Mouse (Mus musculus): ENCODE results near the gene Vstm2a.
A peak's percentile ranks its signal among the peaks of the same experiment; 100 is the strongest.

The Vstm2a gene

DNA sequence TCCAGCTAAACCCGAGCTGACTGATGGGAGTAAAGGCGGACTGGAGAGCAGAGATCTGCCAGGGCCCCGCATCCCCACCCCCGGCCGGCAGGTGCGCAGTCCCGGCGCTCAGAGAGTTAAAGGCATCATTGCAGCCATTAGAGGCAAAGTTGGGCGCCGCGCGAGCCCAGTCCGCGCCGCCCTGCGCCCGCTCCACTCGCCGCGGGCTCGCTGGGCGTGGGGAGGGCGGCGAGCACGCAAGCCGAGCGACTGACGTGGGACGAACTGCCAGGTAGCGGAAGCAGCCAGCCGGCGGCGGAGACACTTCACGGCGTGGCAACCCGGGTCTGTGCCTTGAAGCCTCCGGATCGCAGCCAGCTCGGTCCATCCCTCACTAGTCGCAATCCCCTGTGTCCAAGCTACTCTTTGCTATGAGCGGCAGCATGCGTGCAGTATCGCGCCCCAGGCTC lies at the start of gene Vstm2a:
TSS of gene Vstm2a (plus strand) at position 252 of the 449 bp plus-strand sequence.
- peak; percentile 55 for DNase-seq

DNA sequence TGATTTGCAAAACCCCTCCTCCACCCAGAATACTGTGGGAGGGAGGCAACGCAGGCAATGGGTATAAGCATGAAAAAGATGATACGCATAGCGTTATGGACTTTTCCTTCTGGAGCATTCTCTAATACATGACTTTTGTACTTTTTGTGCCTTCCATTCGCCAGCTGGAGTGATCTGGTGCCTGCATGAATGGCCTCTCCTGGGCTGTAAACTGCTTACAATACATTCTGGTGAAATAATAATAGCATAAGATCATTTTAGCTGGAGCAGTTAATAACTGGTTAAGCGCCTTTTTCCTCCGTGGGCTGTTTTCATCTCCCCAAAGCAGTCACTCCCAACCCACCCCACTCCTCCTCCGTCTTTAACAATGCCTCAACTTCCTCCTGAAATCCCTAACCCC lies 513 bp upstream of the Vstm2a start:
- DNase-seq = no peak

- DNase-seq = no peak
These were observed 776 bp downstream of the Vstm2a start for GRCm38 (mm10) chr11:16258300-16258699.

GRCm38 (mm10) chr11:16259876-16260275 lies 2.4 kb downstream of the Vstm2a start:
- DNase-seq = no peak

- DNase-seq = peak; percentile 49
These were observed 3.4 kb downstream of the Vstm2a start for GRCm38 (mm10) chr11:16260764-16261578.

GRCm38 (mm10) chr11:16268396-16268795 lies 10.9 kb downstream of the Vstm2a start:
- no peak for DNase-seq

DNA sequence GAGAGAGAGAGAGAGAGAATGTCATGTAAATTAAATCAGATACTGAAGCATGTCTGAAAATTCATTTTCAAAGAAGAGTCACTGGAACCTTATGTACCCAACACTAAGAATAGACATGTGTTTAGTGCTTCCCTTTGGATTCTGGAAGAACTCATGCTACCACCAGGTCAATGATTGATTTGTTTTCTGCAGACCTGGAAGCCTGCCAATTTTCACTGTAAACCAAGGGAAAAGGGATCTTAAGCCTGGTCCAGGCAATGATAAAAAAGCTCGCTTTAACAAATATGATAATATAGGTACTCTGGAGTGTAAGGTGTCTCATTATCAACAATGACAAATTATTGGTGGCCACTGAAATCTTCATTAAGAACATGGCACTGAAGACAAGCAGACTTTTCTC lies 32.9 kb downstream of the Vstm2a start:
- DNase-seq = no peak

DNA sequence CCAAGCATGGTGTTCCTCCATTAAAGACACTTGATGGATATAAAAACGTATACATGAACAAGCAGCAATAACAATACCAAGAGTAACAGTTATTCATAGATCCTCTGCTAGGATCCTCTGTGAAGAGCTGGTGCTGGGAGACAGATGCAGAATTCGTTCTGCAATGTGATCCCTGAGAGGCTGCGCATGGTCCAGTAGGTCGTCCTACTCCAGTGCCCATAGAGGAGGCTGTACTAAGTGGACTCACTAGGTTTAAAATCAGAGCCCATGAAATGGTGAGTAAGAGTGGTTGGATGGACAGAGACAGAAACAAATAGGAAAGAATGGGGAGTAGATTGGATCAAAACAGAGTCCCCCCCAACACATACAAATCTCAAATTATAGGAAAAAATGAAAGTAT lies 35.4 kb downstream of the Vstm2a start:
- DNase-seq = no peak

DNA sequence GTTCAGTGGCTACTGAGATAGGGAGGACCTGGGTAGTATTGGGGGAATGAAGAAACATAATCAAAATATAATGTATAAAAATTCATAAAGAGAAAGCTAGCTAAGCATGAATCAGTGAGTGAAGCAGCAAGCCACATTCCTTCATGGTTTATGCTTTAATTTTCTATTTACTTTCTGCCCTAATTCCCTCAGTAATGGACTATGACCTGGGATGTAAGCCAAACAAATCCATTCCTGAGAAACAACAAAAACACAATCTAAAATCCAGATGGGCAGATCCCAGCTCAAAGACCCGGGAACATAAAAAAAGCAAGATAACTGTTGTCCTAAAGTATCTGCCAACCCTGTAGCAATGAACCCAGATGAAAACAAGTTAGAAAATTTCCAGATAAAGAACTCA lies 39.0 kb downstream of the Vstm2a start:
- DNase-seq = no peak

DNA sequence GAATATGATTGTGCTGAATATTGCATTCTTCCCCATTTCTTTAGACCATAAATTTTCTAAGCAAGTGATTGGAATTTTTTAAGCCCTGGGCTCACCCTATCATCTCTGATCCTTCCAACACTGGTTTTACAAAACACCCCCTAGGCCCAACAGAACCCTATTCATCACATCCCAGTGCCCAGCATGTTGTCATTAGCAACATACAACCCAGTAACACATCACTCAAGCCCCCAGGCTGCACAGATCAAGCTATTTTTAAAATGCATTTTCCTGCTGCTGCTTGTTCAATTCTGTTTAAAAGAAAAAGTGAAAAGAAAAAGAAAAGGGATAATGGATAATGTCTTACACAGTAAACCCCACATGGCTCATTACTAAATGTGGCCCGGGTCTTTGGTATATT lies 42.0 kb downstream of the Vstm2a start:
- no peak for DNase-seq

DNA sequence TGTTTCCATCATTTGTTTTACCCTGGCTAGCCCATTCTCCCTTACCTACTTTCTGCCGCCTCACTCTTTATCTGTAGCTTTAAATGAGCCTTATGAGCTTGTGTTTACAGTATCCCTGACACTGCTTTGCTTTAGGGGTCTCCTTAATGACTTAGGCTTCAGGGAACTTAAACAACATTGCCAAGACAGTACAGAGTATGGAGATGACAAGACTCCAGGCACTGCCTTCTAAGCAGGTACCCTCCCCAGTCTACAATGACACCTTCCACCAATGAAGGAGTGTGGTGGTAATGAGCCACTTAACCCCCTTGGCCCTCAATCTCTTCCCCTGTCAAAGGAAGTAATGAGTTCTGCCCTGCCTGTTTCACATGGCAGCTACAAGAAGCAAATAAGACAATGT lies 42.4 kb downstream of the Vstm2a start:
- DNase-seq = no peak

DNA sequence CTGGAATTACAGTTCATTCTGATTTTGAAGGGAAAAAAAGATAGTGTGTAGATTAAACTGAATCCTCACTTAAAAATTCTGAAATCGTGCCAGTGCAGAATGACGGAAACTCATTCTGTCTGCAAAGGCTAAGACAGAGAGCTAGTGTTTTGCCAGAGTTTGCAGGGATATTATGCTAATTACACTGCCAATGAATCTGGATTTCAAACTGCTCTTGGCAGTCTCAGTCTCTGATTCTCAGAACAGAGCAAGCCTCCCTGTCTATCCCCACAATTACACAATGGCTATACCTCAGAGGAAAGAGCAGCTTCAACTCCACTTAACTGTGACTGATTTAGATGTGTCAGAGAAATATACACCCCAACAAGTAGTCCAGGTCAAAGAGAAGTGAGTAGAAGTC lies 43.2 kb downstream of the Vstm2a start:
- no peak for DNase-seq

- DNase-seq = no peak
These were observed 57.6 kb downstream of the Vstm2a start for GRCm38 (mm10) chr11:16315097-16315496.

GRCm38 (mm10) chr11:16345179-16345578 lies 87.7 kb downstream of the Vstm2a start:
- no peak for DNase-seq

GRCm38 (mm10) chr11:16345676-16346075 lies 88.2 kb downstream of the Vstm2a start:
- DNase-seq = no peak

GRCm38 (mm10) chr11:16351915-16352314 lies 94.4 kb downstream of the Vstm2a start:
- no peak for DNase-seq

- no peak for DNase-seq
These were observed 96.8 kb downstream of the Vstm2a start for GRCm38 (mm10) chr11:16354356-16354755.

DNA sequence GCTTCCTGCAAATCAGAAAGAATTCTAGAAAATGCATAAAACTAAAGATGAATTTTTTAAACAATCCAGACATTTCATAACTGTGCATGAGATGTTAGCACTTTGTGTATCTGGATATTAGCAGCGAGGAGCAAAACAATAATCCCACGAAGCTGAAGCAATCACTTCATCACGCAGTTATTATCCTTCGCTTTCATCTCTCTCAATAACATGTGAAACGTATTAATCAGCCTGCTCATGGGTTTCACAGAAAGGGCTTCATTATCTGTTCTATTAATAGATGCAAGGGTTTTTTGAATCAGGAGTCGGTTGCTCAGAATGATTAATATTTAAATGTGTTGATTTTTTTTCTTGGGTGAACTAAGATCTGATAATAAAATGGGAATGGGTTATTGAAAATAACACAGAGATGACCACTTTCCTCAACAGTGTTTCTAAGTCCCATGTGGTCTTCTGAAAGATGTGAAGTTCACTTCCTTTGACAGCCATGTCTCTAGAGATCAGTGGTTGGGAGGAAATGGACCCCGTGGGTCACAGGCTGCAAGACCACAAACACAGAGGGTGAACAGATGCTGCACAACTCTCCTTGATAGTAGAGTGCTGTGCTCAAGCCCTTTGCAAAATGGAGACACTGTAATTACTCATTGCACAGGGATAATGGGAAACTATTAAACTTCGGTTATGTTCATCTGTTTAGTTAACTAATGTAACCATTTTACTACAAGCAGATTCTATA lies 109.5 kb downstream of the Vstm2a start:
- no peak for DNase-seq

GRCm38 (mm10) chr11:16403627-16404026 lies 146.1 kb downstream of the Vstm2a start:
- DNase-seq = no peak

- DNase-seq = no peak
These were observed 154.2 kb downstream of the Vstm2a start for GRCm38 (mm10) chr11:16411736-16412135.

DNA sequence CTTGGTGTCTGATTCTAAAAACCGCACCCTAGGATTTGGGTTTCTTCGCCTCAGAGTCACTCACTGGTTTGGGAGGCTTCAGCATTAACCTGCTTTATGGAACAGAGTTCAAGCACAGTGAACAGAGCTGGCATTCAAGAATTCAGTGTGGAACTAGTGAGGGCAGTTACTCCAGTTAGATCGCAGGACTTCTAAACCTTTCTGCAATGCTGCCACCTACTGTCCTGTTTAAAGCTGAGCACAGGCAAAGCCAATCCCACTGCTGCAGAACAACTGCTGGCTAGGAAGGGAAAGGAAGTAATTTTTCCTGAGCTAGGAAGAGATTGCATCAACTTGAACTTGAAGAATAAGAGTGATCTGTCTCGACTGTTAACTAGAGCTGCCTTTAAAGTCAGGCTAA lies 155.1 kb downstream of the Vstm2a start:
- peak; percentile 4 for DNase-seq

DNA sequence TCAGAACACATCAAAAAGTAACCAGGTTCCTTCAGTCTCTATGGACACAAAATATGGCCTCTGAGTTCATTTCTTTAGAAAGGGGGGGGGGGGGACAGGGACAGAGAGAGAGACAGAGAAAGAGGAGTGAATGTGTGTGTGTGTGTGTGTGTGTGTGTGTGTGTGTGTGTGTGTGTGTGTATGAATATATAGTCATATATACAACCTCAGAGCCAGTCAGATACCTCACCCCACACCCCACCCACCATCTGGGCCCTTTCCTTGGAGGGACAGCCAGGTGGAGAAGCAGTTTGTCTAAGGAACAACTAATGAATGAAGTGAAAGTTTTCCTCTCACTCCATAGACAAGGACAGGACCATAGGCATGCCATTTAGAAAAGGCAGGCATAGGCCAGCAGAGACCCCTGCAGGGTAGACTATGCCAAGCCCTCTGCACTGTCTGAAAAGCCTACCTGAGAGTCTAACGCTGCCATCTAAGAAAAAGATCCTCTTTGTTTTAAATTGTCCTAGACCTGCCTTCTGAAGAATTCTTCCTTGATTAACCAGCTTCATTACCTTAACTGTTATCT lies 155.6 kb downstream of the Vstm2a start:
- DNase-seq = no peak

- DNase-seq = no peak
These were observed 182.2 kb downstream of the Vstm2a start for GRCm38 (mm10) chr11:16439548-16440251.
